Mouse (Mus musculus) spleen, adult 2 months (tissue): ENCODE results near the gene Wtap.

Experiments
- CTCF ChIP-seq: fragments of 200-500 bp; IDR thresholded peaks from 2 replicates; pipeline ENCODE4 v1.5.1; 2011; ENCODE audit warnings: mild to moderate bottlenecking, inconsistent platforms; ENCODE audit not compliant: insufficient read depth, insufficient read length, insufficient replicate concordance; ENCODE audit errors: extremely low read depth
- POLR2A ChIP-seq: fragments of 200-500 bp; IDR thresholded peaks from 2 replicates; pipeline ENCODE4 v1.6.1; 2011; ENCODE audit warnings: low read depth, low read length, inconsistent platforms

GRCm38 (mm10) chr17:12937412-12937970, 56.5 kb downstream of the Wtap start:
- TF ChIP-seq POLR2A (no peak), CTCF (no peak)
